Mouse (Mus musculus): ENCODE measurements around the gene Ldhd. TPM values are rescaled to one million over a fixed set of nuclear protein-coding genes. Genes with fewer than 3 reads are reported as not detected.

The Ldhd gene
- polyA plus RNA-seq, 1 experiment from 2014 or later: 1.5 TPM

- H3K27me3 ChIP-seq (ENCODE audit: control insufficient read depth, insufficient read depth, low read length): no peaks in the 10 kb centered on the region
- ATAC-seq (ENCODE audit: insufficient number of reproducible peaks, insufficient read depth, low FRiP score, low read depth): no peak
- no peaks in the 10 kb centered on the region for H3K4me1 ChIP-seq (ENCODE audit: control insufficient read depth, insufficient read depth, low read length)
- H3K27ac ChIP-seq (ENCODE audit: low read length): no peak overlapping the region
- whole genome bisulfite sequencing: 32% methylated on average over 6 of the region's 6 CpGs
- no peak overlapping the region for H3K4me2 ChIP-seq (replicated peaks; ENCODE audit: low read depth, low read length)
- no peak overlapping the region for H3K9ac ChIP-seq (replicated peaks; ENCODE audit: low read depth, low read length)
- H3K36me3 ChIP-seq (ENCODE audit: control insufficient read depth, insufficient read depth, low read length): peaks cover 11% of the 10 kb centered on the region; the same call in 1 of the 2 replicates
- no peaks in the 10 kb centered on the region for H3K9me3 ChIP-seq (ENCODE audit: control insufficient read depth, low read depth, low read length)
- no peak overlapping the region for H3K4me3 ChIP-seq (ENCODE audit: low read depth, low read length)
These were observed 4.3 kb downstream of the Ldhd start for GRCm38 (mm10) chr8:111625694-111626527.

- WGBS: 93% methylated on average over 10 of the region's 10 CpGs
- H3K4me2 ChIP-seq (replicated peaks; ENCODE audit: low read depth, low read length): no peak overlapping the region
- no peak overlapping the region for H3K27ac ChIP-seq (ENCODE audit: low read length)
These were observed 5.3 kb downstream of the Ldhd start for GRCm38 (mm10) chr8:111624853-111625221.

GRCm38 (mm10) chr8:111624081-111624852, 5.9 kb downstream of the Ldhd start:
- WGBS: 80% methylated on average over 12 of the region's 12 CpGs

More at GRCm38 (mm10) chr8:111624853-111625221, 5.3 kb downstream of the Ldhd start:
- Histone ChIP-seq H3K9me3 (ENCODE audit: control insufficient read depth, low read depth, low read length) (no peaks in the 10 kb centered on the region), H3K4me1 (ENCODE audit: control insufficient read depth, insufficient read depth, low read length) (no peaks in the 10 kb centered on the region), H3K36me3 (ENCODE audit: control insufficient read depth, insufficient read depth, low read length) (peaks cover 11% of the 10 kb centered on the region; the same call in 1 of the 2 replicates), H3K27me3 (ENCODE audit: control insufficient read depth, insufficient read depth, low read length) (no peaks in the 10 kb centered on the region), H3K9ac (replicated peaks; ENCODE audit: low read depth, low read length) (no peak overlapping the region), H3K4me3 (ENCODE audit: low read depth, low read length) (no peak overlapping the region)
- ATAC-seq (ENCODE audit: insufficient number of reproducible peaks, insufficient read depth, low FRiP score, low read depth): no peak

GRCm38 (mm10) chr8:111622553-111622952, 7.6 kb downstream of the Ldhd start:
- Histone ChIP-seq H3K27me3 (ENCODE audit: control insufficient read depth, insufficient read depth, low read length) (no peaks in the 10 kb centered on the region), H3K4me2 (replicated peaks; ENCODE audit: low read depth, low read length) (no peak overlapping the region), H3K4me3 (ENCODE audit: low read depth, low read length) (no peak overlapping the region), H3K36me3 (ENCODE audit: control insufficient read depth, insufficient read depth, low read length) (peaks cover 11% of the 10 kb centered on the region; the same call in 1 of the 2 replicates), H3K27ac (ENCODE audit: low read length) (no peak overlapping the region), H3K4me1 (ENCODE audit: control insufficient read depth, insufficient read depth, low read length) (no peaks in the 10 kb centered on the region), H3K9ac (replicated peaks; ENCODE audit: low read depth, low read length) (no peak overlapping the region), H3K9me3 (ENCODE audit: control insufficient read depth, low read depth, low read length) (no peaks in the 10 kb centered on the region)
- no peak for ATAC-seq (ENCODE audit: insufficient number of reproducible peaks, insufficient read depth, low FRiP score, low read depth)
- 88% methylated on average over 10 of the region's 10 CpGs for WGBS

More at GRCm38 (mm10) chr8:111624081-111624852, 5.9 kb downstream of the Ldhd start:
- Histone ChIP-seq H3K27me3 (ENCODE audit: control insufficient read depth, insufficient read depth, low read length) (no peaks in the 10 kb centered on the region), H3K36me3 (ENCODE audit: control insufficient read depth, insufficient read depth, low read length) (peaks cover 11% of the 10 kb centered on the region; the same call in 1 of the 2 replicates), H3K4me1 (ENCODE audit: control insufficient read depth, insufficient read depth, low read length) (no peaks in the 10 kb centered on the region), H3K9ac (replicated peaks; ENCODE audit: low read depth, low read length) (no peak overlapping the region), H3K27ac (ENCODE audit: low read length) (no peak overlapping the region), H3K4me3 (ENCODE audit: low read depth, low read length) (no peak overlapping the region), H3K4me2 (replicated peaks; ENCODE audit: low read depth, low read length) (no peak overlapping the region), H3K9me3 (ENCODE audit: control insufficient read depth, low read depth, low read length) (no peaks in the 10 kb centered on the region)
- no peak; the same call in 1 of the 2 replicates for ATAC-seq (ENCODE audit: insufficient number of reproducible peaks, insufficient read depth, low FRiP score, low read depth)

GRCm38 (mm10) chr8:111622104-111622503, 8.1 kb downstream of the Ldhd start:
- no peaks in the 10 kb centered on the region for H3K9me3 ChIP-seq (ENCODE audit: control insufficient read depth, low read depth, low read length)
- no peak overlapping the region for H3K4me2 ChIP-seq (replicated peaks; ENCODE audit: low read depth, low read length)
- H3K4me3 ChIP-seq (ENCODE audit: low read depth, low read length): no peak overlapping the region
- 92% methylated on average over 3 of the region's 3 CpGs for WGBS
- no peak overlapping the region for H3K27ac ChIP-seq (ENCODE audit: low read length)
- peaks cover 11% of the 10 kb centered on the region; the same call in 1 of the 2 replicates for H3K36me3 ChIP-seq (ENCODE audit: control insufficient read depth, insufficient read depth, low read length)
- H3K4me1 ChIP-seq (ENCODE audit: control insufficient read depth, insufficient read depth, low read length): no peaks in the 10 kb centered on the region
- no peaks in the 10 kb centered on the region for H3K27me3 ChIP-seq (ENCODE audit: control insufficient read depth, insufficient read depth, low read length)
- ATAC-seq (ENCODE audit: insufficient number of reproducible peaks, insufficient read depth, low FRiP score, low read depth): no peak
- no peak overlapping the region for H3K9ac ChIP-seq (replicated peaks; ENCODE audit: low read depth, low read length)

GRCm38 (mm10) chr8:111619936-111620335, 10.2 kb downstream of the Ldhd start:
- no peak for ATAC-seq (ENCODE audit: insufficient number of reproducible peaks, insufficient read depth, low FRiP score, low read depth)
- 0 out of 2 replicates have a peak, but pooled peaks cover 3% of the 10 kb centered on the region for H3K4me1 ChIP-seq (ENCODE audit: control insufficient read depth, insufficient read depth, low read length)
- no peaks in the 10 kb centered on the region for H3K27me3 ChIP-seq (ENCODE audit: control insufficient read depth, insufficient read depth, low read length)
- 79% methylated on average over 1 of the region's 1 CpGs for whole genome bisulfite sequencing
- H3K4me3 ChIP-seq (ENCODE audit: low read depth, low read length): no peak overlapping the region
- H3K4me2 ChIP-seq (replicated peaks; ENCODE audit: low read depth, low read length): no peak overlapping the region
- H3K36me3 ChIP-seq (ENCODE audit: control insufficient read depth, insufficient read depth, low read length): peaks cover 11% of the 10 kb centered on the region; the same call in 1 of the 2 replicates
- no peaks in the 10 kb centered on the region for H3K9me3 ChIP-seq (ENCODE audit: control insufficient read depth, low read depth, low read length)
- H3K27ac ChIP-seq (ENCODE audit: low read length): no peak overlapping the region
- H3K9ac ChIP-seq (replicated peaks; ENCODE audit: low read depth, low read length): no peak overlapping the region

GRCm38 (mm10) chr8:111618273-111618672, 11.9 kb downstream of the Ldhd start:
- no peak overlapping the region for H3K27ac ChIP-seq (ENCODE audit: low read length)
- ATAC-seq (ENCODE audit: insufficient number of reproducible peaks, insufficient read depth, low FRiP score, low read depth): no peak

GRCm38 (mm10) chr8:111617812-111618211, 12.4 kb downstream of the Ldhd start:
- Histone ChIP-seq H3K27ac (ENCODE audit: low read length) (no peak overlapping the region), H3K36me3 (ENCODE audit: control insufficient read depth, insufficient read depth, low read length) (peaks cover 8% of the 10 kb centered on the region; the same call in 1 of the 2 replicates), H3K9ac (replicated peaks; ENCODE audit: low read depth, low read length) (no peak overlapping the region), H3K4me3 (ENCODE audit: low read depth, low read length) (no peak overlapping the region), H3K4me1 (ENCODE audit: control insufficient read depth, insufficient read depth, low read length) (0 out of 2 replicates have a peak, but pooled peaks cover 3% of the 10 kb centered on the region), H3K27me3 (ENCODE audit: control insufficient read depth, insufficient read depth, low read length) (no peaks in the 10 kb centered on the region), H3K9me3 (ENCODE audit: control insufficient read depth, low read depth, low read length) (no peaks in the 10 kb centered on the region), H3K4me2 (replicated peaks; ENCODE audit: low read depth, low read length) (no peak overlapping the region)
- 79% methylated on average over 6 of the region's 6 CpGs for WGBS
- no peak for ATAC-seq (ENCODE audit: insufficient number of reproducible peaks, insufficient read depth, low FRiP score, low read depth)

More at GRCm38 (mm10) chr8:111618273-111618672, 11.9 kb downstream of the Ldhd start:
- Histone ChIP-seq H3K4me1 (ENCODE audit: control insufficient read depth, insufficient read depth, low read length) (0 out of 2 replicates have a peak, but pooled peaks cover 3% of the 10 kb centered on the region), H3K4me3 (ENCODE audit: low read depth, low read length) (no peak overlapping the region), H3K36me3 (ENCODE audit: control insufficient read depth, insufficient read depth, low read length) (peaks cover 8% of the 10 kb centered on the region; the same call in 1 of the 2 replicates), H3K27me3 (ENCODE audit: control insufficient read depth, insufficient read depth, low read length) (no peaks in the 10 kb centered on the region), H3K4me2 (replicated peaks; ENCODE audit: low read depth, low read length) (no peak overlapping the region), H3K9me3 (ENCODE audit: control insufficient read depth, low read depth, low read length) (no peaks in the 10 kb centered on the region), H3K9ac (replicated peaks; ENCODE audit: low read depth, low read length) (no peak overlapping the region)
- WGBS: 95% methylated on average over 4 of the region's 4 CpGs

Data from stomach, embryonic 14.5 days (tissue).